Mouse (Mus musculus) adrenal gland, adult (tissue): ENCODE data around the gene Ebf1.
A peak's percentile ranks its signal among the peaks of the same experiment; 100 is the strongest.

Source experiments
- DNase-seq, 2 experiments: peaks; one replicate each; pipeline ENCODE4 v3.0.0; 2022 to 2023; ENCODE audit warnings: low spot score in 1 of 2; ENCODE audit not compliant: inconsistent age in 2 of 2

Gene Ebf1

GRCm38 (mm10) chr11:44943781-44944180 lies 326.7 kb downstream of the Ebf1 start:
- DNase-seq: no peak

DNA sequence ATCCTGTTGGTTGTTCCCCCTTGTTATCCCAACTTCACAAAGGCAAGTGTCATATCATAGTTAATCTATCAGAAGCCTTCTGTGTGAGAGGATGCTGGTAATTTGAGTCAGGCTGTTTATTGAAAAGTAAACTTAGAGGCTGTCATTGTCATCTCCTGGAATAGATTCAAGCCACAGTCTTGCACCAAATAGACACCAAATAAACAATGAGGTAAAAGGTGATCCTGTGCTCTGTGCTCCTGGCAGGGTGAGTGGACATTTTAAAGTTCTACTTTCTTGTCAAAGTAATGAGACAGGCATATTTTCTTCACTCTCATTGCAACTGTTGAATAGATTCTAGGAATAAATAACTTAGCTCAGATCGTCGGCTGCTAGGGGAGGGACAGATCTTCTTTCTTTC lies 327.3 kb downstream of the Ebf1 start:
- DNase-seq: no peak

GRCm38 (mm10) chr11:44946618-44947017 lies 329.5 kb downstream of the Ebf1 start:
- peak; percentile 41 to 64 for DNase-seq

- DNase-seq: peak; percentile 31 to 49
Observed at GRCm38 (mm10) chr11:44948541-44948940, 331.4 kb downstream of the Ebf1 start.

DNA sequence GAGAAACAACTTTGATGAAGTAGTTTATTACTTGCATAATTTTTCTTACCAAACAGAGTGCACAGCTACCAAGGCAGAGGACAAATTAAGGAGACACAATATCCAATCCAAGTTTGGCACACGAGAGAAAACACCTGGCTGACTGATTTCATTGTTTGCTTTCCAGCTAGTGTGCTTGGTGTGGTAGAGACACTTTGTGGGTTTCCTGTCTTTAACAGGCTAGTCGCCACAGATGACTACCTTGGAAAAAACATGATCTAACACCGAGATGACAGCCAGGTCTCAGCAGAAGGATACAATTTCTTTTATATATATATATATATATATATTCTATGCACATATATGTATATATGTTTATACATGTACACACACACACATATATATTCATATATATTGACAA lies 332.0 kb downstream of the Ebf1 start:
- DNase-seq: no peak

DNA sequence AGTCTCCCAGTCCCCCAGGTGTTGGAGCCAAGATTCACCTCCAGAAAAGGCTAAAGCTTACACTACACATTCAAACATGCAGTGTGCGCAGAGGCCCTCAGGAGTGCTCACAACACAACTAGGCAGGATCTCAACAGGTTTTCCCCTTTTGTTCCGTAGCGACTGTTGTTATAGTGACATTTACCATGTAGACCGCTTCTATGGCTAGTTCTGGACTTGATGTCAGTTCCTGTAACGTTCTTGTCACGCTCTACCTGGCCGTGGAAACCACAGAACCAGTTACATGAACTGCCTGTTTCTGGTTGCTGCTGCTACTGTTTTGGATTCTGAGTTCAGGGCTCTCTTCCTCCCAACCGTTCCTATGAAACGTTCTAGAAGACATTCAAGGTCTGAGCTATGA lies 333.2 kb downstream of the Ebf1 start:
- no peak for DNase-seq

- DNase-seq: peak in 1 of 2 experiments; percentile 42
Observed at GRCm38 (mm10) chr11:44951506-44951905, 334.4 kb downstream of the Ebf1 start.

DNA sequence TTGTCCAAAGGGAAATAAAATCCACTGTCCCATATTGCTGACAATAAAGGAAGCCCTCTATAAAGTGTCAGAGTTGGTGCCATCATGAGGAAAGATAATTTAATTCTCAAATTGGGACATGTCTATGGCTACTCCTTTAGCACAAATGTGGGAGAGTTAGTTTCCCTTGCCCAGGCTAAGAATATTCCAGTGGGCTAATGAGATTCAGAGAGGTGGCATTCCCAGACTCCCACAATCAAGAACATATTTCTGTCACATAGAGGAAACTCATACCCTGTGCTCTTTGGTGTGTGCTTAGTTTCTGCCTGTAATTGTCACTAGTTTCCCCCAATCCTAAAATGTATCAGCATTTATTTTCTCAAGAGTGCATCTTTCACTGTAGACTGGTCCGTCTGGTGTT lies 336.2 kb downstream of the Ebf1 start:
- no peak for DNase-seq

DNA sequence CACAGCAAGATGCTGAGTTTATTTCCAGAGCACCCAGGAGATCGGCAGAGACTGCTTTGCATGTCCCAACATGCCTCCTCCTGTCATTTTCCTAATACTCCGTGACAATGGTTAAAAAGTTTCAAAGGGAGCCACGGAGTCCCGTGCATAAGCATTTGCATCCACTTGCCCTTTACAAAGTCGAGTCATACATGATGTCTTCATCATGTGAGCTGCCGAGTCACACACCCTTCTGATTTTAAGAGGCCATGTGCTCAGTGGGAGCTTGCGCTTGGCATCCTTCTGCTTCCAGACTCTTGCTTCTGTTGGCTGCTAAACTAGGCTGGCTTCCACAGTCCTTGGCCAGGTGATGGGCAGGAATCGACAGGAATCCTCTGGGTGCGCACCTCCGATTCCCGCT lies 336.7 kb downstream of the Ebf1 start:
- no peak for DNase-seq

DNA sequence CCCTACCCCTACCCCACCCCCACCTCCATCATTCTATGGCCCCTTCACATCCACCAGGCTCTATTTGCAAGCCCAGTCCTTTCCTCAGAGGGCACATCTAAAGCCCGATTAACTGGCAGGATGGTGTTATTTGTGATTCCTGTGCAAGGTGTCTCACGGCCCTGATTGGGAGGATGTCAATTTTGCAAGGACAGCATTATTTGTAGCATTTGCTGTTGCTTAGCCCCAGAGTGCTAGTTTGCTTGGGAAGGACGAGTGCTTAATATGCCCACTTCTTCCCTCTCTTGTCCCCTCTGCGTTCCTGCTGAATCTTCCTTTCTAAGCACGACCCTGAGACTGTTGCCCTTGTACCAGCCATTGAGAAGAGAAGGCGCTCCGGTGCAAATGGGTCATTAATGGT lies 337.2 kb downstream of the Ebf1 start:
- no peak for DNase-seq

DNA sequence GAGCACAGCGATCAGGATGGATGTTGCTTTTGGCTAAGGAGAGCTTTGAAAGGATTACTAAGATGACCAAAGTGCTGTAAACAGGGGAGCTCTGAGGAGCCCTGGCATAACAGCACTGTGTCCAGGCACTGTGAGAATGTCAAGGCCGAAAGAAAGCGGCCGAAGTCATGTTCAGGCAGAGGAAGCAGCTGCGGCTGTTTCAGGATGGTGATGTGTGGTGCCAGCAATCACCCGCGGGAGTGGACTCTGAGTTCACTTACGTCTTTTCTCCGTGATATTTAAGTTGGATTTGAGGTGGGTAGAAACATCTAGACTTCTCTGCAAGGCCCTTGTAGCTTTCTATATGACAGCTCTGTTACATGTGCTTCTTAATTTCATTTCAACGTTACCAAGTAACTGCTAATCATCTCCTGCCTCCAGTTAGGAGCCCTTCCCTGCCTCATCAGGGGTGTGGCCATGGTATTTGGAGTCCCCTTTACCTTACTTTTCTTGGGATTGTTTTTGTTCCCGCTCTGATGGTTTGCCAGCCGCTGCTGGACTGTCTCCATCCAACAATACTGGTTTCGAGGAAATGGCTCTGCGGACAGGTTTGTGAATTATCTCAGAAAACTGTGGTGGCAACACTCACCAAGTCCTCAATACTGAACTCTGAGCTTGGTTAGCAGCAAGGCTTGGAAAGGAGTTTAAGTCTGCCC lies 345.8 kb downstream of the Ebf1 start:
- DNase-seq: peak; percentile 85 to 88

DNA sequence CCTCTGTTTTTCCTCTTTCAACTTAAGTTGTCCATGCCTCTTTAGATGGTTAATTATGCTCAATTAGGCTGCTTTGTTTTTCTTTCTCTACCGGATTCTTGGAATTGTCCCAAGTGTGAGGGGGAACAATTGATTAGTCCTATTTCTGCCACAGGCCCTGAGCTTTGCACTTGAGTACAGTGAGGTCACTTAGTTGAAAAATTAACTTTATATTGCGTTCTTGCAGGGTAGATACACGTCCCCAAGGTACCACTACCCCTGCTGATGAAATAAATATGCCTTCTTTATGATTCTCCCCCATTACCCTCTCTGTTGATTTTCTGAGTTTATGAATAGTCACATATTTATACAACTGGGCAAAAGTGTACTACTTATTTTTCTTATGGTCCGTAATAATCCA lies 351.9 kb downstream of the Ebf1 start:
- no peak for DNase-seq

DNA sequence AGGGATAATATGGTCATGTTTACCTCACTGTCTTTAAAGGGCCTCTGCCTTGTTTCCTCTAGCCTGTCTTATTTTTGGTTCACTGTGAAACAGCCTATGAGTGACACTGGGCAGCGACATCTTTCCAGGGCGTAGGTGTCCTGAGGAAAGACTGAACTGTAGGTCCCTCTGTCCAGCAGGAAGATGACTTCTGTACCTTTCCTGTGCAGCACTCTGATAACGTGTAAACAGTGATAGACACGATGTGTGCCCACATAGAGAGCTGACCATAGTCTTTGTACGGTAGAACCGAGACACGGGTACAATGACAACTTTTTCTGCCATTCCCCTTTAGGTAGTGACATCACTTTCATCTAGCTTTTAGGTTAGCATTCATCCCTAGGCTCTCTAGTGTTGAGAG lies 357.2 kb downstream of the Ebf1 start:
- DNase-seq: peak in 1 of 2 experiments; percentile 33

- DNase-seq: peak; percentile 72 to 83
Observed at GRCm38 (mm10) chr11:44975151-44975550, 358.0 kb downstream of the Ebf1 start.

DNA sequence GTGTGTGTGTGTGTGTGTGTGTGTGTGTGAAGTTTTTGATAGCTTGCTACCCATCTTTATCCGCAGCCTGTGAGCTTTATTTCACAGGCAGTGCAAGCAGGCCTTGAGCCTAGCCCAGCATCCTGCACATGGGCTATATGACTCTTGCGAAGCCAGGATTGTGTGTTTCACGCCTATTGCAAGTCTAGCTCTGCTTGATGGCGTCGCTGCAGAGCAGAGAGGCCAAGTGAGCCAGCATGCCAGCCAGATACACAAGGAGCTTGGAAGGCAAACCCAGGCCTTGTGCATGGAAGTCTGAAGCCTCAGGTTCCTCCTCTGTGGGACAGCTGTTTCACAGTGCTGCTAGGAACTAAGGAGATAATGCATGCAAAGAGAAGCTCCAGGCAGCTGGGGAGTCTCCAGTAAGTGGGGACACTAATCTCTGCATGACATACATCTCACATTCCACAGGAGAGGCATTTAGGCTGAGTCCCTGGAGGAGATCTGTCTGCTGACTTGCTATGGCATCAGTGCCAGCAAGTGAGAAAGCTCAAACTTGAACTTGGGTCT lies 359.2 kb downstream of the Ebf1 start:
- DNase-seq: no peak

DNA sequence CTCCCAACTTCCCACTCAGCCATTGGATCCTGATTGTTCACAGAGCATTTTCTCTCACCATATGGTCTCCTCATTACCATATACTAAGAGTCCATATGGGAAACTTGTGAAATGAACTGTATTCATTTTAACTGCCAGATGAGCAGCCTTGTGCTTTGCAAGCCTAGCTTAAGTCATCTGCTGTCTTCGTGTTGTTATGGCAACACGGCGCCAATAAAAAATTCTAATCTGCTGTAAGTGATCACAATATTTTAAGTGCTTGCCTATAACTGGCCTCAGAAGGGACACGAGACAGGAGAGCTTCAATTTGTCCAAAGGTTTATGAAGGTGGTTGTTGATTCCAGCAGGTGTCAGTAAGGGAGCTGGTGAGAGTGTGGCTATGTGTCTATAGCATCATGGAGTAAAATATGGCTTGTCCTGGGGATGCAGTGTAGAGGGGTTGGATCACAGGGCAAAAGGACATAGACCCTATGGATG lies 360.8 kb downstream of the Ebf1 start:
- DNase-seq: no peak

DNA sequence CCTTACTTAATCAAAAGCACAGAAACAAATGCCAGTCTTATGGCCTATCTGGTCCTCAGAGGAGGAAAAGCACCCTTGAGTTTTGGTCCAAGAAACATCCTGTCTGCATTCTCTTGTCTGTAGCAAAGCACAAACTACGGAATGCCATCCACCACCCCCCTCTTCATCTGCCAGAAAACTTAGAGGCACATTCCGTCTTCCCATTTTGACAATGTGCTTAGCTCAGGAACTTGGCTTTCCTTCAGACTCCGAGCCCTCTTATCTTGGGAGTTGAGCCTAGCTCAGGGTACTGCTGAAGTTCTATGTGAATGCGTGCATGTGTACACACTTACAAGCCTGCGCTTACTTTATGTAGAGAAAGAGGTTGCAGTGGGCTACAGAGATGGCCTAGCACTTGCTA lies 362.3 kb downstream of the Ebf1 start:
- DNase-seq: no peak

DNA sequence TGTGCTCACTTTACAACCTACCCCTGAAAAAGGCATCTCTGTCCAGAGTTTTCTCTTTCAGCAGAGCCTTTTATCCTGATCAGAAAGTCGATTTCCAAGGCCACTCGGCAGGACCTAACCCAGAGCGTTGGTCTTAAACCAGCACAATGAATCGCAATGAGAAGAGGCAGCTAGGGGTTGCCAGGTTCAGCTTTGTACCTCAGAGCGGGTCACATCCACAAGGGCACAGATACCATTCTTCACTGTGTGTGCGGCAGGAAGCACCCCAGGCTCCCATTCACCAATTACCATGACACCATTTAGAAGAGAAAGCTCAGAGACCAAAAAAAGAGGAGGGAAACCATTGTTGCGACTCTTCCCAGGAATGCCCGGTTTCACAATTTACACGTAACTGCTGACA lies 365.1 kb downstream of the Ebf1 start:
- DNase-seq: peak in 1 of 2 experiments; percentile 36

GRCm38 (mm10) chr11:44983961-44984360 lies 366.8 kb downstream of the Ebf1 start:
- DNase-seq: no peak

DNA sequence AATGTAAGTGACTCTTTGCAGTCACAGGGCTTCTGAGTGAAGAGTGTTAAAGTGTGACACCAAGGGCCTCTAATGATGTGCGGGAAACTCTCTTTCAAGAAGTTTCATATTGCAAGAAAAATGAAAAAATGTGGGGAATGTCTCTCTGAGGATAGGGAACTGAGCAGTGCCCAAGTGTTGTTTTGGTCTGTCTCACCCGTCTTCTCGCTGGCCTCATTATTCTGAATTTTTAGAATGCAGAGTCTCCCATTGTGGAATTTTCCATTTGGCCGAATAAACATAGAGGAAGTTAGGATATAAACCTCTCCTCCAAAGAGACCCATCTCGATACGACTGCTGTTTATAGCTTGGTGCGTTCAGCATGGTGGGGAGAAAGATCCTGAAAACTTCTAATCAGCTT lies 367.3 kb downstream of the Ebf1 start:
- DNase-seq: no peak

DNA sequence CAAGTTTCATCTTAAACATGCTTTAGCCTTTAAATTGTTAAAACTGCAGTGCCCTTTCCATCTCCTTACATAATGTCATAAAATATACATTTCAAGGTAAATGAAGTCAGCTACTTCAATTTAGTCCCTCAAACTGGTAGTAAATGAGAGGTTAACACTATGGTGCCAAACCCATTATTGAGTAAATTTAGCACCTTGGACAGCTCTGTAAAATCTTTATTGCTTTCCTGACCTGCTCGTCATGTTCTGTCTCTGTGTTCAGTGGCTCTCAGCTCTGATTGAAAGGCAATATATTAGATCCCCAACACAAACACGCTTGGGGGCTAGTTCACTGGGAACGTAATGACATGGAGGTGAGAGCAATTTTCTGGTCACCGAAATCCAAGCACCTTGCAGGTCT lies 370.7 kb downstream of the Ebf1 start:
- DNase-seq: no peak

DNA sequence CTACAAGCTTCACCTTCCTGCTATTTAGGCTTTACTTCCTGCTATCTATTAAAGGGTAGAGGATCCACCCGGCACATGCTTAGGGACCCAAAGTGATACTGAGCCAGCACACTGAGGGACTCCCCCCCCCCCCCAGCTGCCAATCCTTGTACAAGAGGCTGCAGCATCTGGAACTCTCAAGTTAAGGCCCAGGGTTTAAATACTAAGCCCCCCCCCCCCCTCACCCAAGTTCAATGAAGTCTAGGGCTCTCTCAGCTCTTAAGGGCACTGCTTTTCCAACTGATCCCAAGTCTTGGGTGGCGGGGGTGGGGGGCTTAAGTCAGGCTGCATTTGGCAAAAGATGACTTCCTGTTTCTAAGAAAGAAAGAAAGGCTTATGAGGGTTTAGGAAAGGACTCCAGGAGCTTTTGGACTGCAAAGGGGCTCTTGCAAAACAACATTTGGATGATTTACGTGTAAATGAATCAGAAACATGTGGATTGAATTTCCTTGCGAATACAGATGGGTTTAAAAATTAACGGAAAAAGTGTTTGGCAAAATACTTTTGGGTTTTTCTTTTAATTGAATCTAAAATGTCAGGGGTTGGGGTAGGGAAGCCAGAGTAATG lies 385.7 kb downstream of the Ebf1 start:
- no peak for DNase-seq
